In the genomic region with DNA sequence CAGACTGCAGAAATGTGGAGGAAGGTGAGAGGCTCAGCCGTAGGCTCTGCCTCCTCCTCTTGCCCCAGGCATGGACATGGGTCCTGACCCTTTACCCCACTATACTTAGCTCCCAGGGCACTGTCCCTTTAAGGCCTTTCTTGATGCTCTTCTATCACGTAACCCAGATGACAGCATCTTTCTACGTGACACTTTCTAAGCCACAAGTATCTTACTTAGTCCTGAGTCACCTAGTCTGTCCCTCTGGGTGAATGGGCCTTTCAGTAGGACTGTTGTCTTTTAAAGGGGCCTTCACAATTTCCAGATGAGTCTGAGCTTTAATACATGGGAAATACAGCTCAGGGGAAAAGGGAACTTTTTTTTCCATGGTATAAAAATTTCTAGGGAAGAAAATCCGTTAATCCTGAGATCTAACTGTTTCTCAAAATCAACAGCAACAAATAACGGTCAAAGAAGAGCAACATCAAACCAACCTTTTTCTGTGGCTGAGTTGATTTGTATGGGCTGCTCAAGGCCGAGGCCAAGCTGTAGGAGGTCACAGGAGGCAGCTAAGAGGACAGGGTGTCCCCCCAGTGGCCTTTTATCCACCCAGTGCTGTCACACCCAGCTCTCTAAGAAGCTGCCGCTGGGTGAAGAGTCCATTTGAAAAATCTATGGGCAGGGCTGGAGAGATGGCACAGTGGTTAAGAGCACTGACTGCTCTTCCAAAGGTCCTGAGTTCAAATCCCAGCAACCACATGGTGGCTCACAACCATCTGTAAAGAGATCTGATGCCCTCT, we compare ENCODE assay signal across 28 mouse cellular contexts. TPM values are rescaled to one million over a fixed set of nuclear protein-coding genes. Genes with fewer than 3 reads are reported as not detected.
DNase-seq lines count a peak whose midpoint lies in the region; ATAC-seq and TF ChIP-seq lines count a peak whose summit lies in the region.
"Had no signal": no experiment of that assay in that cellular context is flagged by ENCODE, and none has a peak within 500 bp of the region (broad histone marks: within the 10 kb centered on the region; RNA-seq: fewer than 3 reads in every experiment).

No protein-coding gene starts in this region.

- H3K79me3 ChIP-seq in C2C12 (ENCODE audit: low read depth), result no peaks in the 10 kb centered on the region

- ATAC-seq in forebrain, postnatal 0 days, result no peak
- ATAC-seq: CD4-positive, CD25-positive, alpha-beta regulatory T cell, adult 4 months; forebrain, embryonic 16.5 days had no signal

- peak; percentile 27 for DNase-seq in lung, postnatal 36 days
- DNase-seq in lung, postnatal 10 days, result no peak
- DNase-seq in adrenal gland, postnatal 10 days, result peak; percentile 56
- no peak for DNase-seq in thymus, postnatal 36 days
- no peak for DNase-seq in left cerebral cortex, postnatal 4 days
- DNase-seq in forebrain, postnatal 0 days, result no peak
- DNase-seq: cerebellum, adult 11 months; cerebellum, adult 9-11 months; gastrocnemius, postnatal 14 days; heart, adult 18-20 months; heart, postnatal 4 days; kidney, adult 18-20 months; lung, embryonic 14.5 days; right cerebral cortex, postnatal 25 days; spleen, adult 18-20 months had no signal

- peak overlapping the region; percentile 33 for H3K4me2 ChIP-seq in myocyte (ENCODE audit: low read depth)
- H3K4me2 ChIP-seq in forebrain, postnatal 0 days (ENCODE audit: low read depth), result no peak overlapping the region
- H3K4me2 ChIP-seq: embryonic facial prominence, embryonic 13.5 days; heart, embryonic 11.5 days; hindbrain, embryonic 14.5 days; kidney, embryonic 15.5 days; limb, embryonic 12.5 days; liver, embryonic 15.5 days; lung, embryonic 14.5 days; midbrain, embryonic 12.5 days had no signal

- 72% methylated on average over 7 of the region's 7 CpGs for WGBS in forebrain, postnatal 0 days

- H3K27ac ChIP-seq in forebrain, postnatal 0 days (ENCODE audit: low read depth, low read length), result no peak overlapping the region
- H3K27ac ChIP-seq: embryonic facial prominence, embryonic 13.5 days; hindbrain, embryonic 14.5 days; kidney, embryonic 15.5 days; limb, embryonic 12.5 days; liver, embryonic 15.5 days; midbrain, embryonic 12.5 days had no signal

- intact Hi-C loops in left cerebral cortex, postnatal 4 days (cut with DNase I), result no loop called here

- no peak overlapping the region for H3K9ac ChIP-seq in forebrain, postnatal 0 days
- H3K9ac ChIP-seq: embryonic facial prominence, embryonic 13.5 days; hindbrain, embryonic 14.5 days; kidney, embryonic 15.5 days; limb, embryonic 12.5 days; liver, embryonic 15.5 days; lung, embryonic 14.5 days; midbrain, embryonic 12.5 days had no signal

- TF ChIP-seq POLR2A in myocyte (IDR thresholded peaks at IDR 0.05; ENCODE audit: insufficient read length, low read depth), result no peak

- no peaks in the 10 kb centered on the region for H3K36me3 ChIP-seq in C2C12 (ENCODE audit: control insufficient read depth, insufficient read depth)
- H3K36me3 ChIP-seq in myocyte (ENCODE audit: control insufficient read depth, insufficient read depth), result no peaks in the 10 kb centered on the region
- H3K36me3 ChIP-seq in forebrain, postnatal 0 days (ENCODE audit: insufficient read depth), result no peaks in the 10 kb centered on the region
- H3K36me3 ChIP-seq: embryonic facial prominence, embryonic 13.5 days; kidney, embryonic 15.5 days; limb, embryonic 12.5 days; liver, embryonic 15.5 days; midbrain, embryonic 12.5 days had no signal

- H3ac ChIP-seq in C2C12 (ENCODE audit: control insufficient read depth, insufficient read length, low read depth) (no peak overlapping the region), myocyte (ENCODE audit: control insufficient read depth, insufficient read length) (no peak overlapping the region)

- TF ChIP-seq CTCF in C2C12 (IDR thresholded peaks at IDR 0.05; ENCODE audit: control insufficient read depth, insufficient read depth, insufficient read length), result no peak
- TF ChIP-seq CTCF in forebrain, postnatal 0 days (IDR thresholded peaks at IDR 0.05; ENCODE audit: low read depth), result no peak

- H3K9me3 ChIP-seq in forebrain, postnatal 0 days (ENCODE audit: low read length), result no peaks in the 10 kb centered on the region
- H3K9me3 ChIP-seq: embryonic facial prominence, embryonic 13.5 days; kidney, embryonic 15.5 days; limb, embryonic 12.5 days; liver, embryonic 15.5 days; midbrain, embryonic 12.5 days had no signal

- no peaks in the 10 kb centered on the region for H3K27me3 ChIP-seq in C2C12 (ENCODE audit: control insufficient read depth, insufficient read depth, insufficient read length)
- no peaks in the 10 kb centered on the region for H3K27me3 ChIP-seq in myocyte (ENCODE audit: control insufficient read depth, insufficient read depth, insufficient read length)
- no peaks in the 10 kb centered on the region for H3K27me3 ChIP-seq in forebrain, postnatal 0 days (ENCODE audit: insufficient read depth, low read length)
- H3K27me3 ChIP-seq: embryonic facial prominence, embryonic 13.5 days; kidney, embryonic 15.5 days; limb, embryonic 12.5 days; liver, embryonic 15.5 days; midbrain, embryonic 12.5 days had no signal

- H3K79me2 ChIP-seq in C2C12 (ENCODE audit: control insufficient read depth, insufficient read depth) (no peaks in the 10 kb centered on the region), myocyte (ENCODE audit: control insufficient read depth, insufficient read depth) (no peaks in the 10 kb centered on the region)

- no peaks in the 10 kb centered on the region for H3K4me1 ChIP-seq in forebrain, postnatal 0 days (ENCODE audit: insufficient read depth)
- H3K4me1 ChIP-seq: embryonic facial prominence, embryonic 13.5 days; limb, embryonic 12.5 days; midbrain, embryonic 12.5 days had no signal

- H3K4me3 ChIP-seq in C2C12 (ENCODE audit: insufficient read depth, poor library complexity, severe bottlenecking), result no peak overlapping the region
- no peak overlapping the region for H3K4me3 ChIP-seq in myocyte
- no peak overlapping the region for H3K4me3 ChIP-seq in forebrain, postnatal 0 days (ENCODE audit: low read depth, low read length)
- H3K4me3 ChIP-seq: embryonic facial prominence, embryonic 13.5 days; erythroblast, embryonic 14.5 days; kidney, embryonic 15.5 days; limb, embryonic 12.5 days; liver, embryonic 15.5 days; megakaryocyte, embryonic 14.5 days; midbrain, embryonic 12.5 days had no signal

TF ChIP-seq in C2C12, 6 proteins besides CTCF, POLR2A, EP300 and RAD21:
- TF ChIP-seq FOSL1 (IDR thresholded peaks at IDR 0.05; ENCODE audit: insufficient read depth, low read length, poor library complexity, severe bottlenecking) (peak; percentile 45), MYOD1 (IDR thresholded peaks at IDR 0.05; ENCODE audit: control insufficient read depth, insufficient read length, low read depth) (no peak)

TF ChIP-seq in myocyte, 11 proteins besides CTCF, POLR2A, EP300 and RAD21:
- no peak for TF ChIP-seq MAX (IDR thresholded peaks at IDR 0.05; ENCODE audit: low read depth)
- TF ChIP-seq MYOD1 (IDR thresholded peaks at IDR 0.05; ENCODE audit: control insufficient read depth in 1 of 3, insufficient read length in 2 of 3, low read depth in 2 of 3), result no peak
- no peak for TF ChIP-seq E2F4 (IDR thresholded peaks at IDR 0.05; ENCODE audit: insufficient read depth)
- TF ChIP-seq SRF (IDR thresholded peaks at IDR 0.05; ENCODE audit: control insufficient read depth, insufficient read length, low read depth), result no peak
- no peak for TF ChIP-seq USF1 (IDR thresholded peaks at IDR 0.05; ENCODE audit: low read depth)
- no peak for TF ChIP-seq REST (IDR thresholded peaks at IDR 0.05; ENCODE audit: insufficient read depth, insufficient read length)
- TF ChIP-seq CEBPB (IDR thresholded peaks at IDR 0.05; ENCODE audit: insufficient read depth, poor library complexity, severe bottlenecking), result no peak
- no peak for TF ChIP-seq TCF3 (IDR thresholded peaks at IDR 0.05; ENCODE audit: insufficient read length, low read depth)
- TF ChIP-seq POLR2AphosphoS2 (IDR thresholded peaks at IDR 0.05; ENCODE audit: insufficient read length, low read depth), result no peak
- TF ChIP-seq TCF12 (IDR thresholded peaks at IDR 0.05; ENCODE audit: insufficient read depth, poor library complexity, severe bottlenecking), result no peak
- TF ChIP-seq MYOG (IDR thresholded peaks at IDR 0.05; ENCODE audit: control insufficient read depth in 1 of 3, insufficient read depth in 1 of 3, insufficient read length in 2 of 3, low read depth in 2 of 3), result no peak

RNA-seq across cellular contexts. Expression of gene Smtn, which starts 40.1 kb away (rescaled TPM):
- polyA plus RNA-seq in C2C12 (2012; fragmentation: generic; extraction: Trizol) (45.9 TPM), myocyte (2012; fragmentation: generic; extraction: Trizol) (141 TPM)
- total RNA-seq in adrenal gland, postnatal 10 days (2021), result 10 to 100 TPM; 63.4 to 81.0 TPM
- 10 to 100 TPM; 15.0 to 17.6 TPM for total RNA-seq in left cerebral cortex, postnatal 4 days (2021)
- 3.9 and 7.9 TPM in 2 replicates for total RNA-seq in forebrain, postnatal 0 days (2014; rRNA removed)
- 8.1 and 8.7 TPM in 2 replicates for polyA plus RNA-seq in forebrain, postnatal 0 days (2015; fragmentation: Nextera tagmentation; extraction: Ambion mirVana)

Comparison
In these comparisons a context has a peak if more than half of its experiments do, and no peak if none do; other contexts are left out.
1. DNase-seq: peak in lung, postnatal 36 days (single experiment) and adrenal gland, postnatal 10 days (single experiment); none in lung, postnatal 10 days (single experiment), thymus, postnatal 36 days (0 of 2), left cerebral cortex, postnatal 4 days (single experiment) and forebrain, postnatal 0 days (single experiment).